Mouse (Mus musculus) megakaryocyte, embryonic 14.5 days (primary cell): ENCODE measurements around the gene Prrg2. TPM values are rescaled to one million over a fixed set of nuclear protein-coding genes. Genes with fewer than 3 reads are reported as not detected.

Experiments
- H3K27me3 ChIP-seq: replicated peaks from 2 replicates; pipeline ENCODE3; 2012; ENCODE audit warnings: inconsistent platforms
- H3K36me3 ChIP-seq: replicated peaks from 2 replicates; pipeline ENCODE3; 2012; ENCODE audit warnings: low read length, inconsistent platforms, mixed read lengths
- H3K4me1 ChIP-seq: 2 replicates; pipeline ENCODE4 v1.6.1; 2012; ENCODE audit warnings: inconsistent platforms
- H3K4me3 ChIP-seq: replicated peaks from 2 replicates; pipeline ENCODE3; 2012; ENCODE audit warnings: moderate library complexity, mild to moderate bottlenecking, inconsistent platforms
- H3K9me3 ChIP-seq: 2 replicates; pipeline ENCODE4 v1.6.1; 2012; ENCODE audit warnings: inconsistent platforms
- FLI1 ChIP-seq: IDR thresholded peaks from 2 replicates; pipeline ENCODE4 v1.6.1; 2012; ENCODE audit warnings: low read length, inconsistent platforms, mixed read lengths
- GATA1 ChIP-seq: IDR thresholded peaks from 3 replicates; pipeline ENCODE4 v1.6.1; 2012; ENCODE audit warnings: mixed read lengths, low read length, inconsistent platforms, borderline replicate concordance
- polyA plus RNA-seq: library from polyadenylated mRNA; stranded (reverse); fragments of >175 nt; gene quantifications from 2 replicates; pipeline ENCODE4 v1.2.3, GENCODE M21; 2012; ENCODE audit warnings: low replicate concordance; ENCODE audit not compliant: insufficient read depth

Gene Prrg2
- polyA plus RNA-seq, 1 experiment = 91.5 TPM

- TF ChIP-seq FLI1 (no peak), GATA1 (no peak)
- Histone ChIP-seq H3K27me3 (no peaks in the 10 kb centered on the region), H3K4me1 (peaks cover 68% of the 10 kb centered on the region), H3K9me3 (peaks cover 5% of the 10 kb centered on the region; the same call in 1 of the 2 replicates), H3K36me3 (peaks cover 60% of the 10 kb centered on the region), H3K4me3 (no peak overlapping the region)
Observed at GRCm38 (mm10) chr7:45077829-45078228, 15.4 kb upstream of the Prrg2 start.

GRCm38 (mm10) chr7:45077322-45077721 lies 14.8 kb upstream of the Prrg2 start:
- no peak overlapping the region for H3K4me3 ChIP-seq

GRCm38 (mm10) chr7:45076501-45076900 lies 14.0 kb upstream of the Prrg2 start:
- peaks cover 64% of the 10 kb centered on the region for H3K36me3 ChIP-seq
- peaks cover 5% of the 10 kb centered on the region; the same call in 1 of the 2 replicates for H3K9me3 ChIP-seq
- H3K4me1 ChIP-seq = peaks cover 67% of the 10 kb centered on the region
- no peaks in the 10 kb centered on the region for H3K27me3 ChIP-seq
- TF ChIP-seq GATA1 = no peak
- TF ChIP-seq FLI1 = no peak
- peak overlapping the region; percentile 35 for H3K4me3 ChIP-seq

More at GRCm38 (mm10) chr7:45077322-45077721, 14.8 kb upstream of the Prrg2 start:
- Histone ChIP-seq H3K4me1 (peaks cover 68% of the 10 kb centered on the region), H3K27me3 (no peaks in the 10 kb centered on the region), H3K36me3 (peaks cover 62% of the 10 kb centered on the region), H3K9me3 (peaks cover 5% of the 10 kb centered on the region; the same call in 1 of the 2 replicates)
- TF ChIP-seq FLI1 (no peak), GATA1 (no peak)

- no peaks in the 10 kb centered on the region for H3K27me3 ChIP-seq
- H3K36me3 ChIP-seq = peaks cover 61% of the 10 kb centered on the region
- TF ChIP-seq FLI1 (no peak), GATA1 (no peak)
- H3K9me3 ChIP-seq = no peaks in the 10 kb centered on the region
- H3K4me1 ChIP-seq = peaks cover 66% of the 10 kb centered on the region
- H3K4me3 ChIP-seq = no peak overlapping the region
Observed at GRCm38 (mm10) chr7:45075405-45075804, 12.9 kb upstream of the Prrg2 start.

DNA sequence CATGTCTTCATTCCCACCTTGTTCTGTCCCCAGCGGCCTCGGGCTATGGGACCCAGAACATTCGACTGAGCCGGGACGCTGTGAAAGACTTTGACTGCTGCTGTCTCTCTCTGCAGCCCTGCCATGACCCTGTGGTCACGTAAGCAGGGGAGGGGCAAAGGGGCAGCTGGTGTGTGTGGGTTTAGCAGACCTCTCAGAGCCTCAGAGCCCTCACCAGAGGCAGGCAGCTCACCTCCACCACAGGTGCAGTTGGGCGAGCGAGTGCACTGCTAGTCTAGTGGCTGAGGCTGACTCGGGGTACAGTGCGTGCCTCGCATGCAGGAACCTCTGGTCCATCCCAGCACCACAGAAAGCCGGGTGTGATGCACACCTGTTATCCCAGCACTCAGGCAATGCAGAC lies 11.5 kb upstream of the Prrg2 start:
- TF ChIP-seq FLI1 = no peak
- Histone ChIP-seq H3K4me3 (no peak overlapping the region), H3K27me3 (no peaks in the 10 kb centered on the region), H3K4me1 (peaks cover 75% of the 10 kb centered on the region), H3K9me3 (no peaks in the 10 kb centered on the region), H3K36me3 (peaks cover 65% of the 10 kb centered on the region)

DNA sequence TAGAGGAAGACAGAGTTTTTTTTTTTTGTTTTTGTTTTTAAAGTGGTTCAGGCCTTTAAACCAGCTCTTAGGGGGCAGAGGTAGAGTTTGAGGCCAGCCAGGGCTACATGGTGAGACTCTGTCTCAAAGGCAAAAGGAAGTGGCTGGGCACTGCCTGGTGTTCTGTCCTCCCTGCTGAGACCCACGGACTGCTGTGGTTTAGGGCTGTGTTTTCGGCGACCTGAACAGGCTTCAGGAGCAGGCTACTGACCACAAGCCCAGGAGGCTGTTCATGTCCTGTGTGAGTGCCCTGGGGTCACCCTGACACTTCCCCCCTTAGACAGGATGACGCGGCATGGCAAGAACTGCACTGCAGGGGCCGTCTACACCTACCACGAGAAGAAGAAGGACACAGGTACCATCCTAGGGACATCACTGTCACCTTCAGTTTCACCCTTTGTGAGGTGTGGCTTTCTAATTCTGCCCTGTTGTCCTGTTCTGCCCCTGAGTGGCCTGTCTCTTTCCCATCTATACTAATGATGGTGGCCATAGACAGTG lies 10.8 kb upstream of the Prrg2 start:
- Histone ChIP-seq H3K4me1 (peaks cover 78% of the 10 kb centered on the region), H3K27me3 (no peaks in the 10 kb centered on the region), H3K36me3 (peaks cover 65% of the 10 kb centered on the region), H3K9me3 (no peaks in the 10 kb centered on the region), H3K4me3 (no peak overlapping the region)
- no peak for TF ChIP-seq FLI1
- TF ChIP-seq GATA1 = no peak

GRCm38 (mm10) chr7:45072230-45072629 lies 9.8 kb upstream of the Prrg2 start:
- Histone ChIP-seq H3K27me3 (no peaks in the 10 kb centered on the region), H3K4me1 (peaks cover 88% of the 10 kb centered on the region), H3K4me3 (no peak overlapping the region), H3K9me3 (no peaks in the 10 kb centered on the region), H3K36me3 (peaks cover 55% of the 10 kb centered on the region)
- TF ChIP-seq FLI1 (no peak), GATA1 (no peak)

GRCm38 (mm10) chr7:45069671-45070070 lies 7.2 kb upstream of the Prrg2 start:
- H3K9me3 ChIP-seq = no peaks in the 10 kb centered on the region
- peaks cover 41% of the 10 kb centered on the region for H3K36me3 ChIP-seq
- peaks cover 97% of the 10 kb centered on the region for H3K4me1 ChIP-seq
- no peaks in the 10 kb centered on the region for H3K27me3 ChIP-seq
- H3K4me3 ChIP-seq = peak overlapping the region; percentile 29
- TF ChIP-seq GATA1 (no peak), FLI1 (no peak)

- Histone ChIP-seq H3K36me3 (peaks cover 30% of the 10 kb centered on the region), H3K4me1 (peaks cover 95% of the 10 kb centered on the region), H3K4me3 (peak overlapping the region; percentile 51), H3K27me3 (no peaks in the 10 kb centered on the region), H3K9me3 (no peaks in the 10 kb centered on the region)
- TF ChIP-seq GATA1 (no peak), FLI1 (no peak)
Observed at GRCm38 (mm10) chr7:45068000-45068318, 5.5 kb upstream of the Prrg2 start.

GRCm38 (mm10) chr7:45067190-45067999 lies 4.9 kb upstream of the Prrg2 start:
- Histone ChIP-seq H3K36me3 (peaks cover 28% of the 10 kb centered on the region), H3K4me3 (peak overlapping the region; percentile 35), H3K27me3 (no peaks in the 10 kb centered on the region), H3K9me3 (no peaks in the 10 kb centered on the region), H3K4me1 (peaks cover 89% of the 10 kb centered on the region)
- TF ChIP-seq FLI1 = no peak
- TF ChIP-seq GATA1 = no peak
